Mouse (Mus musculus): ENCODE data around the gene Wasf2. TPM values are rescaled to one million over a fixed set of nuclear protein-coding genes. Genes with fewer than 3 reads are reported as not detected.

Wasf2 gene
- total and polyA plus RNA-seq, 3 experiments, result 14.9 to 59.5 (median 21.7) TPM

DNA sequence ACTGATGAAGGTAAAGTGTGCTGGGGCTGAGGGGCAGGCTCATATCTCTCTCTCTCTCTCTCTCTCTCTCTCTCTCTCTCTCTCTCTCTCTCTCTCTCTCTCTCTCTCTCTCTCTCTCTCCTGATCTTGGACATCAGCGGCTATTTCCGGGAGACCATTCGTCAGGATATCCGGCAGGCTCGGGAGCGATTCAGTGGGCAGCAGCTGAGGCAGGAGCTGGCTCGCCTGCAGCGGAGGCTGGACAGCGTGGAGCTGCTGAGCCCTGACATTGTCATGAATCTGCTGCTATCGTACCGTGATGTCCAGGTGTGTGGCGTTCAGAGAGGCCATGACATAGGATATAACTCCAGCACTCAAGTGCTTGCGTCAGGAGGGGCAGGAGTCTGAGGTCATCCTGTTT lies 113.2 kb downstream of the Wasf2 start:
- peaks cover 2% of the 10 kb centered on the region for H3K9me3 ChIP-seq (replicated peaks; ENCODE audit: low read length)
- in situ Hi-C loops (cut with MboI; ENCODE audit: low pct_ligation_motif_present, low pct_unique_long_range_greater_than_20kb, low sequenced_read_pairs), result no loop called here
- TF ChIP-seq SMC3 (IDR thresholded peaks at IDR 0.05; ENCODE audit: low read depth, low read length) (no peak), HCFC1 (IDR thresholded peaks at IDR 0.05; ENCODE audit: low read depth, low read length) (no peak), BHLHE40 (IDR thresholded peaks at IDR 0.05; ENCODE audit: low read depth, low read length) (no peak), UBTF (IDR thresholded peaks at IDR 0.05; ENCODE audit: low read depth, low read length) (no peak), ZMIZ1 (IDR thresholded peaks at IDR 0.05; ENCODE audit: low read depth, low read length) (no peak), JUND (conservative IDR thresholded peaks at IDR 0.05; ENCODE audit: low read depth, low read length) (no peak), ZC3H11A (IDR thresholded peaks at IDR 0.05; ENCODE audit: low read depth, low read length) (no peak), GABPA (IDR thresholded peaks at IDR 0.05; ENCODE audit: insufficient replicate concordance, low read depth, low read length) (no peak), NELFE (IDR thresholded peaks at IDR 0.05; ENCODE audit: low read depth, low read length) (no peak), POLR2AphosphoS2 (IDR thresholded peaks at IDR 0.05; ENCODE audit: low read depth, low read length) (no peak), TBP (conservative IDR thresholded peaks at IDR 0.05; ENCODE audit: low read depth, low read length) (no peak), E2F4 (IDR thresholded peaks at IDR 0.05; ENCODE audit: insufficient replicate concordance, low read depth, low read length) (no peak), PAX5 (IDR thresholded peaks at IDR 0.05; ENCODE audit: low read length) (no peak)
- no peak for DNase-seq (ENCODE audit: extremely low read depth)
- no peaks in the 10 kb centered on the region for H3K79me2 ChIP-seq (replicated peaks; ENCODE audit: control insufficient read depth, extremely low read depth, insufficient read depth, poor library complexity, severe bottlenecking)
- H3K4me2 ChIP-seq (ENCODE audit: insufficient read depth, low read depth, poor library complexity, severe bottlenecking), result no peak overlapping the region
- peaks cover 0 to 9% of the 10 kb centered on the region in 2 experiments; a peak in 2 of 4 replicates for H3K4me1 ChIP-seq (ENCODE audit: control insufficient read depth in 1 of 2, insufficient read depth in 2 of 2)
- no peak overlapping the region for H3K27ac ChIP-seq (ENCODE audit: insufficient read depth, low read depth)
- no peak overlapping the region for H3K4me3 ChIP-seq (replicated peaks in 1 of 3; ENCODE audit: low read depth in 2 of 3, low read length in 2 of 3, poor library complexity in 1 of 3)
- H3K27me3 ChIP-seq (replicated peaks), result peaks cover 77% of the 10 kb centered on the region
- no peaks in the 10 kb centered on the region for H3K36me3 ChIP-seq (replicated peaks in 1 of 2; ENCODE audit: control insufficient read depth in 1 of 2, insufficient read depth in 1 of 2, low read length in 1 of 2)
- no peak overlapping the region for H3K9ac ChIP-seq (ENCODE audit: insufficient read depth, low read depth)
- dilution Hi-C loops (cut with MboI; ENCODE audit: extremely low pct_ligation_motif_present, extremely low pct_unique_long_range_greater_than_20kb, low sequenced_read_pairs), result no loop called here

DNA sequence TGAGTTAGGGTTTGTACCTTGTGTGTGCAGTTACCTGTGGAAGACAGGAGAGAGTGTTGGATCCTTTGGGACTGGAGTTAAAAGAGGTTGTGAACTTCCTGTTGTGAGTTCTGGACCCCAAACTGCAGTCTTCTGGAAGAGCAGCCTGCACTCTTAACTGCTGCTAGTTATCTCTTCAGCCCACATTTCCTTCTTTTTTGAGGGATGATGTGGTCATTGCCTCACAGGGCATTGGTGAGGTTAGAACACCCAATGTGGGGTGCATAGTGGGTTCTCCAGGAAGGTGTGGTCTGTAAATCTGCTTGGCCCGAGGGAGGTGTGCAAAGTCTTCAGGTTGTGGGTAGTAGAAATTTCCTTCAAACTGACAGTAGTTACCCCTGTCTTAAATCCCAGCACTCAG lies 114.0 kb downstream of the Wasf2 start:
- Histone ChIP-seq H3K4me1 (ENCODE audit: control insufficient read depth in 1 of 2, insufficient read depth in 2 of 2) (peaks cover 0 to 9% of the 10 kb centered on the region in 2 experiments; a peak in 2 of 4 replicates), H3K36me3 (replicated peaks in 1 of 2; ENCODE audit: control insufficient read depth in 1 of 2, insufficient read depth in 1 of 2, low read length in 1 of 2) (no peaks in the 10 kb centered on the region), H3K27ac (ENCODE audit: insufficient read depth, low read depth) (no peak overlapping the region), H3K4me3 (replicated peaks in 1 of 3; ENCODE audit: low read depth in 2 of 3, low read length in 2 of 3, poor library complexity in 1 of 3) (no peak overlapping the region), H3K79me2 (replicated peaks; ENCODE audit: control insufficient read depth, extremely low read depth, insufficient read depth, poor library complexity, severe bottlenecking) (no peaks in the 10 kb centered on the region), H3K9ac (ENCODE audit: insufficient read depth, low read depth) (no peak overlapping the region), H3K4me2 (ENCODE audit: insufficient read depth, low read depth, poor library complexity, severe bottlenecking) (no peak overlapping the region), H3K9me3 (replicated peaks; ENCODE audit: low read length) (peaks cover 2% of the 10 kb centered on the region), H3K27me3 (replicated peaks) (peaks cover 75% of the 10 kb centered on the region)
- in situ Hi-C loops (cut with MboI; ENCODE audit: low pct_ligation_motif_present, low pct_unique_long_range_greater_than_20kb, low sequenced_read_pairs), result no loop called here
- DNase-seq (ENCODE audit: extremely low read depth), result no peak
- TF ChIP-seq POLR2AphosphoS2 (IDR thresholded peaks at IDR 0.05; ENCODE audit: low read depth, low read length), result no peak
- TF ChIP-seq JUN (IDR thresholded peaks at IDR 0.05; ENCODE audit: insufficient read depth, low read depth, low read length), result no peak
- no peak for TF ChIP-seq POLR2A (IDR thresholded peaks at IDR 0.05; ENCODE audit: low read depth, low read length)
- TF ChIP-seq USF2 (conservative IDR thresholded peaks at IDR 0.05; ENCODE audit: low read depth, low read length), result no peak
- no peak for TF ChIP-seq MAX (IDR thresholded peaks at IDR 0.05; ENCODE audit: low read length)
- no peak for TF ChIP-seq EP300 (IDR thresholded peaks at IDR 0.05; ENCODE audit: low read length)
- no peak for TF ChIP-seq KAT2A (IDR thresholded peaks at IDR 0.05; ENCODE audit: insufficient replicate concordance, low read length)
- no peak for TF ChIP-seq ZKSCAN1 (IDR thresholded peaks at IDR 0.05; ENCODE audit: borderline replicate concordance, low read depth, low read length)
- dilution Hi-C loops (cut with MboI; ENCODE audit: extremely low pct_ligation_motif_present, extremely low pct_unique_long_range_greater_than_20kb, low sequenced_read_pairs), result no loop called here

Measured in CH12.LX (cell line).